Mouse (Mus musculus) brain, embryonic 14.5 days (tissue): Measurements from ENCODE around the gene Spata22.
"Not testable (repeated sequence)": the region's sequence is repeated elsewhere in the genome, so short reads cannot be mapped to it uniquely, and the experiment has no call there.

ENCODE experiments used
- CTCF ChIP-seq: fragments of 200-500 bp; IDR thresholded peaks from 2 replicates; pipeline ENCODE4 v1.5.1; 2012; ENCODE audit warnings: inconsistent platforms, mild to moderate bottlenecking, moderate library complexity, borderline replicate concordance; ENCODE audit not compliant: insufficient read depth, insufficient read length; ENCODE audit errors: extremely low read depth
- POLR2A ChIP-seq: fragments of 200-500 bp; IDR thresholded peaks from 2 replicates; pipeline ENCODE4 v1.6.1; 2012; ENCODE audit warnings: mild to moderate bottlenecking, inconsistent platforms, borderline replicate concordance; ENCODE audit not compliant: poor library complexity, insufficient read depth, insufficient read length, severe bottlenecking; ENCODE audit errors: extremely low read depth

GRCm38 (mm10) chr11:73318581-73318980, 11.0 kb upstream of the Spata22 start:
- TF ChIP-seq POLR2A, CTCF: not testable (repeated sequence)
